Mouse (Mus musculus) lung, adult 2 months (tissue): ENCODE measurements around the gene Rybp.

Source experiments
- CTCF ChIP-seq: fragments of 200-500 bp; IDR thresholded peaks from 2 replicates; pipeline ENCODE4 v1.5.1; 2011; ENCODE audit warnings: mild to moderate bottlenecking, low read length, control low read depth; ENCODE audit not compliant: insufficient read depth
- POLR2A ChIP-seq: fragments of 200-500 bp; IDR thresholded peaks from 2 replicates; pipeline ENCODE4 v1.6.1; 2011; ENCODE audit warnings: low read depth, mild to moderate bottlenecking, control low read depth, low read length, borderline replicate concordance; ENCODE audit errors: extremely low read depth

GRCm38 (mm10) chr6:100211646-100212045 lies 75.6 kb downstream of the Rybp start:
- no peak for TF ChIP-seq CTCF
- no peak for TF ChIP-seq POLR2A
